Mouse (Mus musculus): ENCODE measurements around the gene Sugct. TPM values are rescaled to one million over a fixed set of nuclear protein-coding genes. Genes with fewer than 3 reads are reported as not detected.

Gene Sugct
- total RNA-seq, 4 experiments from 2014 or later: 0.29 to 1.3 (median 0.94) TPM

Other genes with a start within 250 kb of the Sugct start
- 1 to 10 TPM; 3.0 to 6.4 (median 5.2) TPM for gene Mplkip, start 361 bp downstream of the Sugct start, total RNA-seq (2022)
- gene Cdk13, start 109.5 kb upstream of the Sugct start, total RNA-seq (2022): 10 to 100 TPM; 15.0 to 20.6 (median 18.3) TPM
- 10 to 100 TPM; 18.9 to 24.1 (median 23.6) TPM for gene Rala, start 248.7 kb upstream of the Sugct start, total RNA-seq (2022)

All from gastrocnemius, adult 8-10 months (tissue).